In genomic region chr4:120006046-120006445, GRCm38 (mm10) we compare ENCODE assay signal across 29 mouse cellular contexts. TPM values are rescaled to one million over a fixed set of nuclear protein-coding genes. Genes with fewer than 3 reads are reported as not detected.
DNase-seq lines count a peak whose midpoint lies in the region; ATAC-seq and TF ChIP-seq lines count a peak whose summit lies in the region.
"Had no signal": no experiment of that assay in that cellular context is flagged by ENCODE, and none has a peak within 500 bp of the region (broad histone marks: within the 10 kb centered on the region; RNA-seq: fewer than 3 reads in every experiment).

No protein-coding gene starts in this region.

- TF ChIP-seq CTCF in forebrain, postnatal 0 days (IDR thresholded peaks at IDR 0.05; ENCODE audit: low read depth) = no peak

- H3K4me1 ChIP-seq in forebrain, postnatal 0 days (ENCODE audit: insufficient read depth) = no peaks in the 10 kb centered on the region
- H3K4me1 ChIP-seq: embryonic facial prominence, embryonic 12.5 days; forebrain, embryonic 12.5 days had no signal

- peak; percentile 55 for ATAC-seq in granulocyte monocyte progenitor cell, adult 5-6 weeks (replicated peaks; ENCODE audit: poor library complexity, severe bottlenecking)
- 0 out of 2 replicates have a peak, but pooled peaks have one; percentile 21 for ATAC-seq in megakaryocyte progenitor cell, adult 5-6 weeks (replicated peaks; ENCODE audit: poor library complexity)
- no peak for ATAC-seq in forebrain, postnatal 0 days
- ATAC-seq: activated CD4-positive, CD25-positive, alpha-beta regulatory T cell, adult 4 months; forebrain, embryonic 14.5 days; forebrain, embryonic 16.5 days; Patski had no signal

- no peak overlapping the region for H3K4me3 ChIP-seq in forebrain, postnatal 0 days (ENCODE audit: low read depth, low read length)
- H3K4me3 ChIP-seq: embryonic facial prominence, embryonic 10.5 days; embryonic facial prominence, embryonic 12.5 days; erythroblast, embryonic 14.5 days; forebrain, embryonic 10.5 days; forebrain, embryonic 12.5 days had no signal

- no peak overlapping the region for H3K27ac ChIP-seq in forebrain, postnatal 0 days (ENCODE audit: low read depth, low read length)
- H3K27ac ChIP-seq: embryonic facial prominence, embryonic 10.5 days; embryonic facial prominence, embryonic 12.5 days; forebrain, embryonic 10.5 days; forebrain, embryonic 12.5 days had no signal

- intact Hi-C loops in left cerebral cortex, postnatal 14 days (cut with DNase I) = no loop called here

- no peak overlapping the region for H3K4me2 ChIP-seq in forebrain, postnatal 0 days (ENCODE audit: low read depth)
- H3K4me2 ChIP-seq: embryonic facial prominence, embryonic 12.5 days; forebrain, embryonic 12.5 days had no signal

- H3K9ac ChIP-seq in forebrain, postnatal 0 days = no peak overlapping the region
- H3K9ac ChIP-seq: embryonic facial prominence, embryonic 12.5 days; forebrain, embryonic 12.5 days had no signal

- no peaks in the 10 kb centered on the region for H3K9me3 ChIP-seq in forebrain, postnatal 0 days (ENCODE audit: low read length)
- H3K9me3 ChIP-seq: embryonic facial prominence, embryonic 10.5 days; embryonic facial prominence, embryonic 12.5 days; forebrain, embryonic 10.5 days; forebrain, embryonic 12.5 days had no signal

- DNase-seq in spleen, postnatal 36 days (ENCODE audit: low spot score in 2 of 2) = peak; percentile 36 to 39
- no peak for DNase-seq in spleen, adult 12 weeks (ENCODE audit: low spot score)
- no peak for DNase-seq in left cerebral cortex, postnatal 14 days (ENCODE audit: low spot score in 2 of 2)
- DNase-seq in forebrain, postnatal 0 days = no peak
- DNase-seq in ovary, adult 18-20 months (ENCODE audit: low spot score) = no peak
- DNase-seq: adrenal gland, adult 8-10 months; adrenal gland, postnatal 14 days; adrenal gland, postnatal 36 days; cerebellum, adult 11-12 months; cerebellum, adult 2 months; cerebellum, adult 9-10 months; cerebellum, postnatal 10 days; cerebellum, postnatal 25 days had no signal

- H3K27me3 ChIP-seq in forebrain, postnatal 0 days (ENCODE audit: insufficient read depth, low read length) = no peaks in the 10 kb centered on the region
- H3K27me3 ChIP-seq: embryonic facial prominence, embryonic 12.5 days; forebrain, embryonic 12.5 days; Patski had no signal

- H3K36me3 ChIP-seq in forebrain, postnatal 0 days (ENCODE audit: insufficient read depth) = no peaks in the 10 kb centered on the region
- H3K36me3 ChIP-seq: embryonic facial prominence, embryonic 10.5 days; embryonic facial prominence, embryonic 12.5 days; forebrain, embryonic 10.5 days; forebrain, embryonic 12.5 days; G1E had no signal

- 80% methylated on average over 6 of the region's 6 CpGs for WGBS in forebrain, postnatal 0 days

RNA-seq across cellular contexts. Expression of gene AL607142.1, which starts 58.8 kb away (rescaled TPM):
- total RNA-seq in granulocyte monocyte progenitor cell, adult 5-6 weeks (2014; fragmentation: Nextera tagmentation) = not detected in 2 replicates
- not detected in 2 replicates for total RNA-seq in granulocyte monocyte progenitor cell, adult 5-6 weeks (2017)
- total RNA-seq in megakaryocyte progenitor cell, adult 5-6 weeks (2015) = not detected in 2 replicates
- not detected in 2 replicates for total RNA-seq in megakaryocyte progenitor cell, adult 5-6 weeks (2017)
- total RNA-seq in left cerebral cortex, postnatal 14 days (2021) = not detected
- total RNA-seq in forebrain, postnatal 0 days (2014; rRNA removed) = not detected in 2 replicates
- polyA plus RNA-seq in forebrain, postnatal 0 days (2015; fragmentation: Nextera tagmentation; extraction: Ambion mirVana) = not detected in 2 replicates
- total RNA-seq: adrenal gland, adult 18-20 months; adrenal gland, adult 8-10 months; adrenal gland, postnatal 14 days; adrenal gland, postnatal 36 days; G1E had no signal
- polyA plus RNA-seq: activated CD4-positive, CD25-positive, alpha-beta regulatory T cell, adult 4 months; C2C12; cerebellum, adult 2 months; cortical plate, adult 2 months; embryonic facial prominence, embryonic 10.5 days; embryonic facial prominence, embryonic 12.5 days; embryonic facial prominence, embryonic 14.5 days; erythroblast, embryonic 14.5 days; forebrain, embryonic 10.5 days; forebrain, embryonic 12.5 days; forebrain, embryonic 14.5 days; forebrain, embryonic 16.5 days; G1E; Patski had no signal

Comparison
In these comparisons a context has a peak if more than half of its experiments do, and no peak if none do; other contexts are left out.
1. DNase-seq: peak in spleen, postnatal 36 days (2 of 2); none in spleen, adult 12 weeks (single experiment), left cerebral cortex, postnatal 14 days (0 of 2), forebrain, postnatal 0 days (single experiment) and ovary, adult 18-20 months (single experiment).